Mouse (Mus musculus) cerebral cortex, adult 2 months (tissue): ENCODE data around the gene Nudcd3.

Experiments used
- WGBS: fragments of 180-500 bp; shearing (Covaris S2); methylation state at CpG from one replicate; pipeline ENCODE4 v1.1.7; 2018; 5-methylcytosine and 5-hydroxymethylcytosine counted together

Nudcd3 gene

DNA sequence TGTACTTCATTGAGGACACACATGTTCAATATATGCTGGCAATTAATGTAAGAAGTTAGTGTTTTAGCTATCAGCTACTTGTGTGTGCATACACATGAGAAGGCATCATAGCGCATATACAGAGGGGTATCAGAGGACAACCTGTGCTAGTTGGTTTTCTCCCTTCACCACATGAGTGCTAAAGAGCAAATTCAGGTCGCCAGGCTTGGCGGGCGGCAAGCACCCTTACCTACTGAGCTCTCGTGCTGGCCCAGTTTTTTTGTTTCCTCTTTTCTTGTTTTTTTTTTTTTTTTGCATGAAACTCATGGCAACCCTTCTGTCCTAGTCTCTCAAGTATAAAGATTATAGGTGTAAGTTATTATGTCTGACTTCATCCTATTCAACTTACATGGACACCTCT, 77.6 kb downstream of the Nudcd3 start:
- 87% methylated on average over 5 of the region's 5 CpGs for WGBS

GRCm38 (mm10) chr11:6120596-6120995, 79.6 kb downstream of the Nudcd3 start:
- 29% methylated on average over 11 of the region's 11 CpGs for WGBS

- WGBS: 48% methylated on average over 6 of the region's 6 CpGs
These were observed 80.2 kb downstream of the Nudcd3 start for GRCm38 (mm10) chr11:6120001-6120400.

- 26% methylated on average over 11 of the region's 11 CpGs for WGBS
These were observed 80.9 kb downstream of the Nudcd3 start for GRCm38 (mm10) chr11:6119312-6119711.

DNA sequence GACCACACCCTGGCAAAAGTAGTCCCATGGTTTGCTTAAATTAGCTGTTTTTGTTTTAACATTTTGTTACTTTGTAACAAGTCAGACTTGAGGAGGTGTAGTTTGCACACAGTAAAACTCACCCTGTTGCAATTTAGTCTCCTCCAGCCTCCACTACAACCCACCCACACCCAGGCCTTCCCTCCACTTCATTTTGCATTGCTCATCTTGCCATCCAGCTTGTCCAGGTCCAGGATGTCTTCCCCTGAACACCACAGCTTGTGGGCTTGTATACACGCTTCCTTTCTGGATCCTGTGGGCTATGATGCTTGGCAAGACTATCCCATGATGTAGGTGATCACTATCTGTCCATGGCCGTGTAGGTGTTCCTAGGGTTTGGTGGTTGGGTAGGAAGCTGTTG, 82.3 kb downstream of the Nudcd3 start:
- WGBS: 62% methylated on average over 2 of the region's 2 CpGs

DNA sequence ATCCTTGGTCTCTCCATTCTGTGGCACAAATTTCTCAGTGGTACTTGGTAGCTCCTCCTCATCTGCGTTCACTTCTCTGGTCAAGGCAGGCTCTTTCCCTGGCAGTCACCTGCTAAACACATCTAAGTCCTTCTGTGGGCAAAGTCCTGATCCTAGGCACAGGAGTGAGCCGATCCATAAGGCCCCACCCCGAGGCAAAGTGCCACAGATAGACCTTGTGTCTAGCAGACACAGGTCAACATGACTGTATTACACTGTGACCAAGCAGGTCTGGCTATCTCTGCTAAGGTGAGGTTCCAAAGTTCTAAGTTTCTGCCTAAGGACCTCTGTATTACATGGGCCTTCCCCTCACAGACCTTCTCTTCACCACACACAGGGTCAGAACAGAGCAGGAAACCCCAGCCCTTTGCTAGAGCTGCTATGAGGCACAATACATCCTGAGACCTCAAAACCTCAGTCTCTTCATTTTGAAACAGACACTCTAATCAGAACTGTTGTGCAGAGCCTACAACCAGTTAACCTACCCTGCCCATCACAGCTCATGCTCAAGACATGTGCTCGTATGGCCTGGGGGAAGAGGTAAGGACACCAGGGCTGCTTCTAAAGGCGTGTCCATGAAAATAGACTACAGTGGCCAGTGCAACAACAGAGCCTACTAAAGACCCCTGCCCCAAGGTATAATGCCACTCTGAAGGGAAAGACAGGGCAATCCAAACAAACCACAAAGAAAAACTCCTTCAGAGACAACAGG, 88.3 kb downstream of the Nudcd3 start:
- 94% methylated on average over 5 of the region's 5 CpGs for WGBS

DNA sequence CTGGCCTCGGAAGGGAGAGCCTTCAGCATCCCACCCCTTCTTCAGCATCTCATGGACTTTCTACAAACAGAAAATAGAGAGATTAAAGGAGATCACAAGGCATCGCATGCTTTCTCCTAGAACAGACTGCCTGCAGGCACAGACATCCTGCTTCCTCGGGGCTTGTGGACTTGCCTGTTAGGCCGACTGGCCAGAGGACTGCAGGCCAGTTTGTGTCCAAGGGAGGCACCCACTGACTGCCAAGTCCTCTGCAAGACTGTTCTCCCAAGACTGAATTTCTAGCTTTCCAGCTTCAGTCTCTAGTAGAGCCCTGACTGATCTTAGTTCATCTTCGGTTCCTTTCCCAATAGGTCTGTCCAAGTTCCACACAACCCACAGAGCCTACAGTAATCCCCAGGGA, 91.9 kb downstream of the Nudcd3 start:
- WGBS: 78% methylated on average over 5 of the region's 5 CpGs

DNA sequence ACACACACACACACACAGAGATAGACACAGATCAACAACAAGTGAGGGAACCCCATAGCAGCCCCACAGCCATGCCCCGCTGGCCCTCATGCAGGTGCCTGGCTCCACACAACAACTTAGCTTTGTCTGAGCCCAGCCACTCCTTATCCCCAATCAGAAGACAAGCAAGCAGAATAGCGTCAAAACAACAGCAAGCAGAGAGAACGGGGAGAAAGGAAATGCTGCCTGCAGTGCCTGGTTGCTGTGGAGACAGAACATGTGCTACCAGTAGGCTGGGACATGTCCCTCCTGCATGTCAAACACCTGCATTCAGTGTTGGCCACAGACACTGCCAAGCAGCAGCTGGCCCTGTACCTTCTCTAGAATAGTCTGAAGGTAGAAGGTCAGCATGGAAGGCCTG, 92.5 kb downstream of the Nudcd3 start:
- 46% methylated on average over 3 of the region's 3 CpGs for WGBS

- WGBS: 75% methylated on average over 5 of the region's 5 CpGs
These were observed 95.5 kb downstream of the Nudcd3 start for GRCm38 (mm10) chr11:6104734-6105133.

GRCm38 (mm10) chr11:6096637-6097036, 103.6 kb downstream of the Nudcd3 start:
- WGBS: 91% methylated on average over 3 of the region's 3 CpGs

DNA sequence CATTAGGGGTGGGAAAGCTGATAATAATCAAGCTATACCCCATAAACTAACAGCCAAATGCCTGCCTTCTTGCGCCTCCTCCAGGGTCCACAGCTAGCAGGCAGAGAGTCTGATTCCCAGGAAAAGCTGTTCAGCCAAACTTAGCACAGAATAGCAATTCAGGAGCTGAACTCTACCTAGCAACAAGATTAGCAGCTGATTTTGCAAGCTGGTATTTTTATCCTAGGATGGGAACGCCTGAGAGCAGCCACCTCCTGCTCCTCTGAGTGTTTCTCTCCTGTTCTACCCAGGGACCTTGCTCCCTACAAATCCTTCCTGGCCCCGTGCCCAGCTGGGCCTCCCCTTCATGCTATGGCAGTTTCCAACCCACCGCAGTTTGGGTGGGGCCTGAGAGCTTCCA, 113.2 kb downstream of the Nudcd3 start:
- 26% methylated on average over 4 of the region's 4 CpGs for WGBS

- WGBS: 47% methylated on average over 2 of the region's 2 CpGs
These were observed 121.5 kb downstream of the Nudcd3 start for GRCm38 (mm10) chr11:6078737-6079136.

DNA sequence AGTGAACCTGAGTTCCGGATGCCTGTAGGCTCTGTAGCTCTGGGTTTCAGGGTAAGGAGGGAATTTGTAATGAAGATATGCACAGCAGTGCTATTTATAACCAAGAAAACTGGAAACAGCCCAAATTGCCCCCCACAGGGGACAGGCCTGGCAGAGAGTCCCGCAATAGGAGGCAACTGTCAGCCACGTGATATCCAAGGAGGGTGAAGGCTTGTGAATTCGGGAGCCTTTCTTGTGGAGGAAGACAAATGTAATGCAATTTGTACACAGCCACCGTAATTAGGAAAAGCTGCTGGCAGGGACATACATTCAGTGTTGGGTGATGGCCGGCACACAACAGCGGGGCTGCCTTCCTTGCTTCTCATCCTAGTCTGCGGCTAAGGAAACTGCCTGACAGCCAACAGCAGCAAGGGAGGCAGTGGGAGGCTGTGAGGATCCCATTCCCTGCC, 124.6 kb downstream of the Nudcd3 start:
- WGBS: 26% methylated on average over 8 of the region's 8 CpGs

- WGBS: 6% methylated on average over 19 of the region's 19 CpGs
These were observed 131.8 kb downstream of the Nudcd3 start for GRCm38 (mm10) chr11:6068181-6068957.

- 53% methylated on average over 9 of the region's 9 CpGs for WGBS
These were observed 133.1 kb downstream of the Nudcd3 start for GRCm38 (mm10) chr11:6067160-6067559.

GRCm38 (mm10) chr11:6066176-6066575, 134.0 kb downstream of the Nudcd3 start, which contains the start of gene Camk2b:
TSS of gene Camk2b (minus strand) at chr11:6066362.
- 14% methylated on average over 6 of the region's 6 CpGs for WGBS

GRCm38 (mm10) chr11:6065551-6066121, 134.6 kb downstream of the Nudcd3 start:
- 1% methylated on average over 93 of the region's 95 CpGs for WGBS

DNA sequence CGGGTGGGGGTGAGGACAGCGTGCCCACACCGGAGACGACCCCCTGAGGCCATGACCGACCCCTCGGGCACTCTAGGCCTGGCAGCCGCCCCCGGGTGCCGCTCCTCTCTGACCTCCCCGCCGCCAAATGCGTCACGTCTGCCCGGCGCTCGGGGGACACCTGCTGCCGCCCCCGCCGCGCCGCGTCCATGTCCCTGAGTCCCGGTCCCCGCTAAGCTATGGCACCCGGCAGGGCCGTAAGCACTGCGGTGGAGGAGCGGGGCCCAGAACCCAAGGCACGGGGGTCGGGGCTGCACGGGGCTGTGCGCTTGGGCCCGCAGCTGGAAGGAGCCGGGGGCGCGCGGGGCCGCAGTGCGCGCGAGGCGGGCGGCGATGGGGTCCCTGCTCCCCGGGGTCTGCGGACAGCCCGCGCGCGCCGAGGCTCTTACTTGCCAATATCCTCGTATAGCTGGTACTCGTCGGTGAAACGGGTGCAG, 135.1 kb downstream of the Nudcd3 start:
- 1% methylated on average over 55 of the region's 55 CpGs for WGBS

- 2% methylated on average over 30 of the region's 30 CpGs for WGBS
These were observed 135.8 kb downstream of the Nudcd3 start for GRCm38 (mm10) chr11:6064215-6065045.

DNA sequence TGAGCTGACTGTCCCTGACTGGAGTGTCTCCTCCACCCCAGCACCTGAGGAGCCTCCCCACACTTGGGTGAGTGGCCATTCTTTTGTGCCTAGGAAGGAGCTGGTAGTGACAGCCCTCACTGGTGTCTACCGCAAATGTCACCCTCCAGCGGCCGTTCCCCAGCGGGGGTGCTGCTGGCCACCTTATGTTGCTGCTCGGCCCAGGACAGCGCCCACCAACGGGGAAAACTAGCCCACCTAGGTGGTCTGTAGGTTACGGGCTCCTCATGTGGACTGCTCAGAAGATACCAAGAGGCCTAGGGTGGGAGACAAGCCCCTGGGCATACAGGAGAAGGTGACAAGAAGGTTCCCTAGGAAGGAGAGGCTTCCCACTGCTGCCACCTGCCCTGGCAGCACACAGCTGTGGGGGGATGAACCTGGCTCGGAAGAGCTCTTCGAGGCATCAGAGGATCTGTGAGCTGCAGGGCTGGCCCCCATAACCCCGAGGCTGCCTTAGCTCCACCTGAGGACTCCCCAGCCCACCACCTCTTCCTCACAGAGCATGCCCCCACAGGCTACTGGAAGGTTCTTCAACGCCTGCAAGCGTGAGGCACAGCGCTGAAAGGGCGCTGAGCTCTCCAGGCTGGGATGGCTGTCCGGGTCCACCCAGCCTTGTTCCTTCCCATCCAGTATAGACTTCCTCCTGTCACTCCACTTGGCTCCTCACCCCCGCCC, 136.6 kb downstream of the Nudcd3 start:
- 24% methylated on average over 17 of the region's 17 CpGs for WGBS

DNA sequence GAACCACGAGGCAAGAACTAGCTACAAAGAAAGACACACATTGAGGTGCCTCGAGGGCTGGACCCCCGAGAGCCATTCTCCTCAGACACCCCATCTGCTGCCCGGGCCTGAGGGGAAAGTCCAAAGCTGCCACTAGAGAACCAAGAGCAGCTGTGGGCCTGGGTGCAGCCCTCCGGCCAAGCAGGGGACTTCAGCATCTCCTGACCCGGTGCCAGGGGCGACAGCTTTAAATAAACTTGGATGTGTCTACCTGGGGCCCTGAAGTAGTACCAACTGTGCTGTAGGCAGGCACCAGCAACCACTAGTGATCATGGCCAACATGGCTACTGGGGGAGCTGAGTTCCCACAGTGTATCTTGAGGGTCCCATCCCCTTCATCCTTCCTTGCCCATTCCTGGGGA, 137.2 kb downstream of the Nudcd3 start:
- 59% methylated on average over 7 of the region's 7 CpGs for WGBS
